Mouse (Mus musculus) kidney, postnatal 0 days (tissue): ENCODE measurements around the gene Tpcn1. TPM values are rescaled to one million over a fixed set of nuclear protein-coding genes. Genes with fewer than 3 reads are reported as not detected.

Experiments
- ATAC-seq: fragments of 200-750 bp; cut with Nextera tagmentation; replicated peaks from 2 replicates; pipeline ENCODE4 v1.8.0; 2017; ENCODE audit warnings: low read depth, moderate number of reproducible peaks, moderate TSS enrichment, moderate library complexity; ENCODE audit not compliant: low FRiP score
- DNase-seq: peaks from one replicate; pipeline ENCODE4 v3.0.0-alpha.2; 2016; ENCODE audit warnings: low spot score
- H3K27ac ChIP-seq: fragments of 300-500 bp; sonication (generic); 2 replicates; pipeline ENCODE4 v1.5.1; 2014; ENCODE audit warnings: mild to moderate bottlenecking
- H3K27me3 ChIP-seq: fragments of 300-500 bp; sonication (generic); 2 replicates; pipeline ENCODE4 v1.6.1; 2014; ENCODE audit warnings: low read length, mixed read lengths; ENCODE audit not compliant: insufficient read depth
- H3K36me3 ChIP-seq: fragments of 300-500 bp; sonication (generic); 2 replicates; pipeline ENCODE4 v1.6.1; 2014; ENCODE audit warnings: low read length, mixed read lengths; ENCODE audit not compliant: insufficient read depth
- H3K4me1 ChIP-seq: fragments of 300-500 bp; sonication (generic); replicated peaks from 2 replicates; pipeline ENCODE4 v1.6.1; 2014; ENCODE audit warnings: antibody characterized with exemption, low read length, mixed read lengths; ENCODE audit not compliant: insufficient read depth
- H3K4me2 ChIP-seq: fragments of 300-500 bp; sonication (generic); 2 replicates; pipeline ENCODE4 v1.6.1; 2014; ENCODE audit warnings: mild to moderate bottlenecking, low read length, moderate library complexity, mixed read lengths
- H3K4me3 ChIP-seq: fragments of 300-500 bp; sonication (generic); replicated peaks from 2 replicates; pipeline ENCODE4 v1.5.1; 2014; ENCODE audit warnings: low read depth, low read length
- H3K9ac ChIP-seq: fragments of 300-500 bp; sonication (generic); 2 replicates; pipeline ENCODE4 v1.6.1; 2014; ENCODE audit warnings: low read depth, low read length
- H3K9me3 ChIP-seq: fragments of 300-500 bp; sonication (generic); replicated peaks from 2 replicates; pipeline ENCODE4 v1.6.1; 2016; ENCODE audit warnings: low read length, inconsistent platforms, mixed read lengths
- CTCF ChIP-seq: IDR thresholded peaks from 2 replicates; pipeline ENCODE4 v1.5.1; 2016; ENCODE audit warnings: antibody characterized with exemption, low read depth, mild to moderate bottlenecking, moderate library complexity
- WGBS: fragments of 180-500 bp; shearing (Covaris S2); extraction: QIAGEN DNeasy Blood & Tissue Kit; methylation state at CpG from one replicate; pipeline ENCODE4 v1.1.7; 2014; 5-methylcytosine and 5-hydroxymethylcytosine counted together
- polyA plus RNA-seq: library from polyadenylated mRNA; unstranded; fragments of >200 nt; fragmentation: Nextera tagmentation; extraction: Ambion mirVana; gene quantifications from 2 replicates; pipeline ENCODE4 v1.2.1, GENCODE M21; 2015

Tpcn1 gene
- polyA plus RNA-seq, 1 experiment from 2014 or later, result 35.4 TPM

DNA sequence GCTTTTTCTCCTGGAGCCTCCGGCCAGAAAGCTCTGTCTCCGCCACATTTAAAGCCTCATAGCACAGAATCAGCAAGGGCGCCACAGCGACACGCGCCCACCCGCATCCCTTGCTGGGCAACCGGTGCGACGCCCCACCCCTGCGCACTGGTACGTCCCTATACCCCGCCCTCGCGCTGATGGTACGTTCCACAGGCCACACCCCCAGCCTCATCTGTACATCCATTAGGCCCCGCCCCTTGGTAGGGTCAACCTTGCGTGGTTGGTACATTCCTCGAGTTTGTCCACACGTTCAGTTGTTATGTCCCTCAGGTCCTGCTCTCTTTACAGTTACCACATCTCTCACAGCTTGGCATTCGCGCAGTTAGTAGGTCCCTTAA, 24.0 kb upstream of the Tpcn1 start, which contains the start of the genes Rita1 and Ddx54:
Gene Rita1, minus strand, starts transcription at position 148 of the 380 bp plus-strand sequence.
Gene Ddx54, plus strand, starts transcription at position 298 of the 380 bp plus-strand sequence.
- DNase-seq (peak; percentile 99), ATAC-seq (peak; percentile 87)
- peak within 1 kb of the TSS; percentile 70 for H3K9ac ChIP-seq
- H3K9me3 ChIP-seq, result no peaks in the 10 kb centered on the region
- peaks cover 11% of the 10 kb centered on the region; the same call in 1 of the 2 replicates for H3K4me1 ChIP-seq
- no peaks in the 10 kb centered on the region for H3K27me3 ChIP-seq
- TF ChIP-seq CTCF, result no peak
- peak within 1 kb of the TSS; percentile 85 for H3K27ac ChIP-seq
- 1% methylated on average over 22 of the region's 22 CpGs for WGBS
- H3K4me3 ChIP-seq, result peak within 1 kb of the TSS; percentile 59
- H3K36me3 ChIP-seq, result 0 out of 2 replicates have a peak, but pooled peaks cover 8% of the 10 kb centered on the region
- H3K4me2 ChIP-seq, result peak within 1 kb of the TSS; percentile 92

DNA sequence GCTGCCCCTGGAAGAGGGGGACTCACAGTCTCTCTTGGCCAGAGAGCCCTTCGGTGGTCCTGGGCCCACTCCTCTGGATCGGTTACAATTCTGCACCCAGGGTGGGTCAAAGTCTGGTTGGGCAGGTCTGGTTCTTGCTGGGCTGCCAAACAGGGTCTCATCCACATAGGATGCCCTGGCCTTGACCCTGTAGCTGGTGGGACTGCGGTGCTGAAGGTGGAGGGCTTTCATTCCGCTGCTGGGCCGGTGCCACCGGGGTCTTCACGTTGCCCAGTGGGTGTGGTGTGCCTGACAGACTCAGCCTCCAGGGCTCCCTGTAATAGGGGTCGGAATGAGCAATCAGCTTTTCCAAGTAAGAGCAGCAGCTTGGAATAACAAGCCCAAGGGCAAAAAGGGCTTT, 22.9 kb upstream of the Tpcn1 start:
- Histone ChIP-seq H3K27me3 (no peaks in the 10 kb centered on the region), H3K9me3 (no peaks in the 10 kb centered on the region), H3K4me2 (peak overlapping the region; percentile 92), H3K27ac (no peak overlapping the region), H3K4me1 (peaks cover 11% of the 10 kb centered on the region; the same call in 1 of the 2 replicates), H3K36me3 (no peaks in the 10 kb centered on the region), H3K9ac (peak overlapping the region; percentile 69), H3K4me3 (peak overlapping the region; percentile 59)
- no peak for TF ChIP-seq CTCF
- no peak for DNase-seq
- 43% methylated on average over 8 of the region's 8 CpGs for WGBS
- no peak for ATAC-seq

DNA sequence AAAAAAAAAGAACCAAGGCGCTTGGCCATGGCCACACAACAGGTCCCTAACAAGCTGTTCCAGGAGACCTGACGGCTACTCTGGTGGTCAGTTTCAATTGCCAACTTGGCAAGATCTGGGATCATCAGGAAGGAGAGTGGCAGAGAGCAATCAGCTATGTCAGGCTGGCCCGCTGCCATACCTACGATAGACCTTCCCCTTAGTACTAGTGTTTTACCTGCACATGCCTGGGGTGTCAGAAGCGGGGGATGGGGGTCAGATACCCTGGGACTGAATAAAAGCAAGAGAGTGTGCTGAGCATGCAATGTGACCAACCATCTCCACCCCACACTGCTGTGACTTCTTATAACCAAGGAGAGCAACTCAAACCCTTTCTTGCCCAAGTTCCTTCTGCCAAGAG, 22.4 kb upstream of the Tpcn1 start:
- Histone ChIP-seq H3K27ac (no peak overlapping the region), H3K4me2 (peak overlapping the region; percentile 92; the same call in 1 of the 2 replicates), H3K36me3 (no peaks in the 10 kb centered on the region), H3K9me3 (no peaks in the 10 kb centered on the region), H3K27me3 (no peaks in the 10 kb centered on the region), H3K4me3 (no peak overlapping the region), H3K4me1 (peaks cover 11% of the 10 kb centered on the region; the same call in 1 of the 2 replicates), H3K9ac (no peak overlapping the region)
- WGBS, result 86% methylated on average over 5 of the region's 5 CpGs
- no peak for ATAC-seq
- no peak for DNase-seq
- no peak for TF ChIP-seq CTCF

DNA sequence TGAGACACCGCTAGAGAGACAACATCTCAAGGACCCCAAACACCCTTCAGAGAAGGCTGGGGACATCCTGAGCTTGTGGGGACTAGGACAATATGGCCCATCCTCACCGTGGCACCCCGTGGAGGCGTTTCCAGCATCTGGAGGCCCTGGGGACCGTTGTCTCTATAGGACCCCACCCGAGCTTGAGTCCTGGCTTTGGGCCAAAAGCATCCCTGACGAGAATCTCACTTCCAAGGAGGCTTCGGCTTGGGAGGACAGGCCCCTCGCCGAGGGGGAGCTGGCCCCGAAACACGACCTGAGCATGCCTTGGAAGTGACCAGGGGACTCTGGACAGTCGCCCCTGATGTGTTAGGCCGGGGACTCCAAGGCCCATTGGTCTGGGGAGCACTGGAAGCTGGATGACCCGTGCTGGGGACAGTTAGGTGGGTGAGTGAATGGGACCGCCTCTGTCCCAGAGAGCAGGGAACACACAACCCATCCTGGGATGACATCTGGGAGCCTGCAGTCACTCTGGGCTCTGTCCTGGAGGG, 20.8 kb upstream of the Tpcn1 start:
- no peak overlapping the region for H3K4me3 ChIP-seq
- H3K9me3 ChIP-seq, result no peaks in the 10 kb centered on the region
- H3K36me3 ChIP-seq, result no peaks in the 10 kb centered on the region
- H3K27me3 ChIP-seq, result no peaks in the 10 kb centered on the region
- no peak overlapping the region for H3K4me2 ChIP-seq
- DNase-seq (no peak), ATAC-seq (no peak)
- 85% methylated on average over 16 of the region's 16 CpGs for WGBS
- peaks cover 14% of the 10 kb centered on the region; the same call in 1 of the 2 replicates for H3K4me1 ChIP-seq
- H3K9ac ChIP-seq, result no peak overlapping the region
- H3K27ac ChIP-seq, result no peak overlapping the region
- TF ChIP-seq CTCF, result no peak

DNA sequence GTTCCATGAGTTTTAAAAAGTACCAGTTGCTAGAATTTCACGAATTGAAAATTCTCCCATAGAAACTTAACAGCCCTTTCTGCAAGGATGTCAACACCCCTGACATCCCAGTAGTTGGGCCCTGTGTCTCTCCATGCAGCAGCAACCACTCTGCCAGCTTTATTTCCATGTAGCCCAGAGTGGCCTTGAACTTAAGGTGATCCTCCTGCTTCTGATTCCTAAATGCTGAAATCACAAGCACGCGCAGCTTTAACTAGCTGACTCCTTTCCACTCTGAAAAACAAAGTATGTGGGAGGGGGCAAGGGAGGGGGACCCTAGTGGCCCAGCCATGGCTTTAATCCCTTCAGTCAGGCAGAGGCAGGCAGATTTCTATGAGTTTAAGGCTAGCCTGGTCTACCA, 18.9 kb upstream of the Tpcn1 start:
- no peak for DNase-seq
- Histone ChIP-seq H3K4me3 (no peak overlapping the region), H3K9ac (no peak overlapping the region), H3K27ac (no peak overlapping the region), H3K4me2 (no peak overlapping the region), H3K4me1 (peaks cover 11% of the 10 kb centered on the region; the same call in 1 of the 2 replicates), H3K36me3 (no peaks in the 10 kb centered on the region), H3K27me3 (no peaks in the 10 kb centered on the region), H3K9me3 (no peaks in the 10 kb centered on the region)
- no peak for ATAC-seq
- 82% methylated on average over 3 of the region's 3 CpGs for WGBS
- no peak for TF ChIP-seq CTCF

DNA sequence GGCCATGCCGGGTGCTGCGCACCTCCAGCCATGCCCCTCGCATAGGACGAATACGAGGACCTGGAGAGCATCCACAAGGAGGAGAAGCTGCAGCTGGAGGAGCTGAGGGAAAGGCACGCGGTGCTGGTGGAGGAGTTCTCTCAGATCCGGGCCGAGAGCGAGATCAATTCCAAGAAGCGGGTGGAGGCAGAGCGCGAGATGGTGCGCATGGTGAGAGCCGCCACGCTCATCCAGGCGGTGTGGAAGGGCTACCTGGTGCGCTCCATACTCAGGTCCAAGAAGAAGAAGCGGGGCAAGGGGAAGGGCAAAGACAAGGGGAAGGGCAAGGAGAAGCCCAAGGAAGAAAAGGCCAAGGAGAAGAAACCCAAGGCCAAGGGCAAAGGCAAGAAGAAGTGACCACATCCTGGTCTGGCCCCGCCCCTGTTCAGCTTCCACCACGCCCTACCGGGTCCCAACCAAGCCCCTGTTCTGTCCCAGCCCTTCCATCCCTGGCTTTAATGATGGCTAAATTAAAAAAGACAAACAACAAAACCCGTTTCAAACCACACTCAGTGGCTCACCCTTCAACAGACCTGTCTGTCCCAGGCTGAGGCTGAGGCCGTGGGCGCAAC, 18.2 kb upstream of the Tpcn1 start:
- Histone ChIP-seq H3K27me3 (no peaks in the 10 kb centered on the region), H3K36me3 (no peaks in the 10 kb centered on the region), H3K9me3 (no peaks in the 10 kb centered on the region), H3K4me1 (peaks cover 9% of the 10 kb centered on the region; the same call in 1 of the 2 replicates), H3K4me2 (no peak overlapping the region), H3K4me3 (no peak overlapping the region), H3K27ac (no peak overlapping the region), H3K9ac (no peak overlapping the region)
- WGBS, result 74% methylated on average over 25 of the region's 25 CpGs
- ATAC-seq (no peak), DNase-seq (no peak)
- no peak for TF ChIP-seq CTCF
